In genomic region chr15:77356248-77356810, GRCm38 (mm10) we compare ENCODE assay signal across 8 mouse cellular contexts. TPM values are rescaled to one million over a fixed set of nuclear protein-coding genes. Genes with fewer than 3 reads are reported as not detected.
A peak's percentile ranks its signal among the peaks of the same experiment; 100 is the strongest.
DNase-seq lines count a peak whose midpoint lies in the region; ATAC-seq and TF ChIP-seq lines count a peak whose summit lies in the region.

No protein-coding gene starts in this region.

- peak overlapping the region; percentile 25 for H3K4me2 ChIP-seq in embryonic facial prominence, embryonic 15.5 days (replicated peaks)
- H3K4me2 ChIP-seq in neural tube, embryonic 15.5 days = peak overlapping the region; percentile 35

- H3K4me3 ChIP-seq in left cerebral cortex, adult 2 months = no peak overlapping the region
- peak overlapping the region; percentile 2; the same call in 1 of the 2 replicates for H3K4me3 ChIP-seq in embryonic facial prominence, embryonic 15.5 days (replicated peaks)
- no peak overlapping the region for H3K4me3 ChIP-seq in neural tube, embryonic 15.5 days (replicated peaks)
- no peak overlapping the region for H3K4me3 ChIP-seq in thymus, adult 2 months (ENCODE audit: control insufficient read depth, insufficient read depth, low read length)

- no peak for TF ChIP-seq POLR2A in thymus, adult 2 months (IDR thresholded peaks at IDR 0.05; ENCODE audit: control insufficient read depth, extremely low read depth, insufficient read depth, low read length, poor library complexity)

- H3K4me1 ChIP-seq in embryonic facial prominence, embryonic 15.5 days = peaks cover 44% of the 10 kb centered on the region
- H3K4me1 ChIP-seq in neural tube, embryonic 15.5 days = peaks cover 45% of the 10 kb centered on the region
- H3K4me1 ChIP-seq in thymus, adult 2 months (replicated peaks; ENCODE audit: control insufficient read depth, insufficient read depth, low read length) = no peaks in the 10 kb centered on the region

- intact Hi-C loops in left cerebral cortex, adult 2 months (cut with DNase I) = loop anchor here (5.0 kb wide), 3 partner anchors 89 to 384 kb away; no protein-coding TSS in a partner anchor
- intact Hi-C loops in left cerebral cortex, postnatal 4 days (cut with DNase I) = no loop called here
- intact Hi-C loops in left cerebral cortex, postnatal 25 days (cut with DNase I) = loop anchor here (5.0 kb wide), 1 partner anchor 204 kb away; no protein-coding TSS in a partner anchor

- H3K9ac ChIP-seq in embryonic facial prominence, embryonic 15.5 days = no peak overlapping the region
- H3K9ac ChIP-seq in neural tube, embryonic 15.5 days (replicated peaks) = 0 out of 2 replicates have a peak overlapping the region, but pooled peaks have one; percentile 14

- H3K9me3 ChIP-seq in embryonic facial prominence, embryonic 15.5 days (replicated peaks) = no peaks in the 10 kb centered on the region
- no peaks in the 10 kb centered on the region for H3K9me3 ChIP-seq in neural tube, embryonic 15.5 days (replicated peaks)

- H3K27ac ChIP-seq in left cerebral cortex, adult 2 months = peak overlapping the region; percentile 90
- peak overlapping the region; percentile 78 for H3K27ac ChIP-seq in embryonic facial prominence, embryonic 15.5 days (replicated peaks)
- H3K27ac ChIP-seq in neural tube, embryonic 15.5 days (replicated peaks) = peak overlapping the region; percentile 1; the same call in 1 of the 2 replicates
- H3K27ac ChIP-seq in thymus, adult 2 months (ENCODE audit: control insufficient read depth, insufficient read depth, low read length) = no peak overlapping the region

- no peaks in the 10 kb centered on the region for H3K36me3 ChIP-seq in embryonic facial prominence, embryonic 15.5 days
- H3K36me3 ChIP-seq in neural tube, embryonic 15.5 days = no peaks in the 10 kb centered on the region
- H3K36me3 ChIP-seq in thymus, adult 2 months (ENCODE audit: control insufficient read depth, insufficient read depth, low read length) = no peaks in the 10 kb centered on the region

- no peaks in the 10 kb centered on the region for H3K27me3 ChIP-seq in embryonic facial prominence, embryonic 15.5 days
- no peaks in the 10 kb centered on the region for H3K27me3 ChIP-seq in neural tube, embryonic 15.5 days (replicated peaks)
- no peaks in the 10 kb centered on the region for H3K27me3 ChIP-seq in thymus, adult 2 months (ENCODE audit: control insufficient read depth, insufficient read depth, low read length)

- peak; percentile 45 to 65 for DNase-seq in left cerebral cortex, adult 2 months (ENCODE audit: extremely low spot score in 1 of 2, low spot score in 2 of 2)
- DNase-seq in left cerebral cortex, postnatal 4 days = no peak
- DNase-seq in left cerebral cortex, postnatal 25 days (ENCODE audit: low spot score in 2 of 2) = peak; percentile 44 to 89
- DNase-seq in spleen, postnatal 36 days (ENCODE audit: low spot score in 2 of 2) = no peak
- no peak for DNase-seq in ovary, postnatal 10 days (ENCODE audit: low spot score)
- no peak for DNase-seq in thymus, adult 2 months

- TF ChIP-seq CTCF in left cerebral cortex, adult 2 months (IDR thresholded peaks at IDR 0.05) = no peak
- TF ChIP-seq CTCF in thymus, adult 2 months (IDR thresholded peaks at IDR 0.05; ENCODE audit: borderline replicate concordance, control insufficient read depth, extremely low read depth, insufficient read depth, low read length, poor library complexity) = no peak

- no peak for ATAC-seq in embryonic facial prominence, embryonic 15.5 days (ENCODE audit: insufficient number of reproducible peaks, low FRiP score, low TSS enrichment, low read depth)
- peak; percentile 37; the same call in 1 of the 2 replicates for ATAC-seq in neural tube, embryonic 15.5 days (ENCODE audit: low FRiP score)

- WGBS in embryonic facial prominence, embryonic 15.5 days = 6% methylated on average over 11 of the region's 11 CpGs
- 8% methylated on average over 11 of the region's 11 CpGs for WGBS in neural tube, embryonic 15.5 days
- WGBS in thymus, adult 2 months = 50% methylated on average over 11 of the region's 11 CpGs

RNA-seq across cellular contexts. Expression of gene Apol7a, which starts 42.6 kb away (rescaled TPM):
- under 1 TPM; 0.30 to 0.32 TPM for total RNA-seq in left cerebral cortex, adult 2 months (2021)
- total RNA-seq in left cerebral cortex, postnatal 4 days (2021) = not detected
- 0.29 and 0.33 TPM in 2 replicates for polyA plus RNA-seq in embryonic facial prominence, embryonic 15.5 days (2015; fragmentation: Nextera tagmentation; extraction: Ambion mirVana)
- total RNA-seq in left cerebral cortex, postnatal 25 days (2021) = under 1 TPM in 1 of 2 experiments, not detected in 1; 0.50 TPM
- polyA plus RNA-seq in neural tube, embryonic 15.5 days (2015; fragmentation: Nextera tagmentation; extraction: Ambion mirVana) = 0.19 TPM in 1 of 2 replicates, not detected in the other
- polyA plus RNA-seq in thymus, adult 2 months (2012; rRNA removed) = 0.19 and 0.20 TPM in 2 replicates

RNA-seq across cellular contexts. Expression of gene Rbfox2, which starts 49.5 kb away (rescaled TPM):
- total RNA-seq in left cerebral cortex, adult 2 months (2021) = 100 to 1,000 TPM; 248 to 258 TPM
- 100 to 1,000 TPM; 418 to 432 TPM for total RNA-seq in left cerebral cortex, postnatal 4 days (2021)
- 69.4 and 73.2 TPM in 2 replicates for polyA plus RNA-seq in embryonic facial prominence, embryonic 15.5 days (2015; fragmentation: Nextera tagmentation; extraction: Ambion mirVana)
- 100 to 1,000 TPM; 244 to 265 TPM for total RNA-seq in left cerebral cortex, postnatal 25 days (2021)
- polyA plus RNA-seq in neural tube, embryonic 15.5 days (2015; fragmentation: Nextera tagmentation; extraction: Ambion mirVana) = 103 and 120 TPM in 2 replicates
- 13.4 and 20.5 TPM in 2 replicates for polyA plus RNA-seq in thymus, adult 2 months (2012; rRNA removed)

RNA-seq across cellular contexts. Expression of gene Apol9a, which starts 54.6 kb away (rescaled TPM):
- total RNA-seq in left cerebral cortex, adult 2 months (2021) = not detected
- total RNA-seq in left cerebral cortex, postnatal 4 days (2021) = under 1 TPM in 1 of 2 experiments, not detected in 1; 0.22 TPM
- polyA plus RNA-seq in embryonic facial prominence, embryonic 15.5 days (2015; fragmentation: Nextera tagmentation; extraction: Ambion mirVana) = 0.13 and 0.20 TPM in 2 replicates
- total RNA-seq in left cerebral cortex, postnatal 25 days (2021) = not detected
- 0.28 and 0.37 TPM in 2 replicates for polyA plus RNA-seq in neural tube, embryonic 15.5 days (2015; fragmentation: Nextera tagmentation; extraction: Ambion mirVana)
- polyA plus RNA-seq in thymus, adult 2 months (2012; rRNA removed) = 2.8 and 5.4 TPM in 2 replicates

Comparison
In these comparisons a context has a peak if more than half of its experiments do, and no peak if none do; other contexts are left out.
1. DNase-seq: peak in left cerebral cortex, adult 2 months (2 of 2) and left cerebral cortex, postnatal 25 days (2 of 2); none in left cerebral cortex, postnatal 4 days (single experiment), spleen, postnatal 36 days (0 of 2), ovary, postnatal 10 days (single experiment) and thymus, adult 2 months (single experiment).